Mouse (Mus musculus) lung, postnatal 25 days (tissue): ENCODE results near the gene Ncoa3.
A peak's percentile ranks its signal among the peaks of the same experiment; 100 is the strongest.

Experiments
- DNase-seq: peaks from one replicate; pipeline ENCODE4 v3.0.0; 2022; ENCODE audit warnings: low spot score

Gene Ncoa3

GRCm38 (mm10) chr2:165970767-165971166, 21.7 kb upstream of the Ncoa3 start:
- no peak for DNase-seq

DNA sequence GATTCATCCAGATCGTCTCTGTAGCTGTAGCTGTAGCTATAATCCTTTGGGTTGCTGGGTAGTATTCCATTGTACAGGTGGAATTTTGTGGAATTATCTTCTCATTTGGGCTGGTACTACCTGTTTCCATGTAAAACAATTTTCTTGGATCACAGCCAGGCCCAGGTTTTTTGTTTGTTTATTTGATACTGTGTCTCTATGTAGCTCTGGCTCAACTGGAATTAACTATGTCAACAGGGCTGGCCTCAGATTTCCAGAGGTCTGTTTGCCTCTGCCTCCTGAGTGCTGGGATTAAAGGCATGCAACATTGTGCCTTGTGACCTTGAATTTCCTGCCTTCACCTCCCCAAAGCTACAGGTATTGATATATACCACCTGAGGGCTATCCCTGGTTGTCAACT, 18.1 kb upstream of the Ncoa3 start:
- no peak for DNase-seq

DNA sequence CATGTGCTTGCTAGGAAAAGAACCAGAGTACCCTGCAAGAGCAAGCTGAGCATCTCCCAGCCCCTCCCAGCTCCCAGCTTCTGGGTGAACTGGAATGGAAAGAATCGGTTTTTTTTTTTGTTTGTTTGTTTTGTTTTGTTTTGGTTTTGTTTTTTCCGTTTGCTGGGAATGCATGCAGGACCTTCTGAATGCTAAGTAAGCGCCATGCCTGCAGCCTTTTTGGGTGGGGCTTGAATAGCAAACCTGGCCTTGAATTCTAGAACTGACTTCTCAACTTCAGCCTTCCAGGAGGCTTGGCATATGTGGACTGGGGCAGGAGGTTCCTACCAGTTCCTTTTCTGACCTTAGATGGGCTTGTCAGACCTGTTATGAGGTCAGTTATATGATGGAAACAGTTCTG, 16.2 kb upstream of the Ncoa3 start:
- no peak for DNase-seq

DNA sequence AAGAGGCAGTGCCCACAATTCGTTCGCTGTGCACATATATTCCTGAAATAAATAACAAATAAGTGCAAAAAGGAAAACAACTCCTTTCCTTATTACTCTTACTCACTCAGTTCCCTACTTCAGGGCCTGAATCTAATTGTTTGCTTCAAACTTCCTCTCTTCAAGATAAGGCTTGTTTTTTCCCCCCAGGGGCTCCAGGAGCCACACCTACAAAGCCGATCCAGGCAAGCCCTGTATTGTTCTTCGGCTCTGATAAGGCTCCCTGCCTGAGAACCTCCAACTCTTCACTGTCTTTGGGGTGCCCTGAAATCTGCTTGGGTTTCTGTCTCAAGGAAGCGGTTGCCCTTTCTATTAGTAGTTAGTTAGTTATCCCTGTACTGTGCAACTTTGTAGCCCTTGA, 15.6 kb upstream of the Ncoa3 start:
- DNase-seq: no peak

DNA sequence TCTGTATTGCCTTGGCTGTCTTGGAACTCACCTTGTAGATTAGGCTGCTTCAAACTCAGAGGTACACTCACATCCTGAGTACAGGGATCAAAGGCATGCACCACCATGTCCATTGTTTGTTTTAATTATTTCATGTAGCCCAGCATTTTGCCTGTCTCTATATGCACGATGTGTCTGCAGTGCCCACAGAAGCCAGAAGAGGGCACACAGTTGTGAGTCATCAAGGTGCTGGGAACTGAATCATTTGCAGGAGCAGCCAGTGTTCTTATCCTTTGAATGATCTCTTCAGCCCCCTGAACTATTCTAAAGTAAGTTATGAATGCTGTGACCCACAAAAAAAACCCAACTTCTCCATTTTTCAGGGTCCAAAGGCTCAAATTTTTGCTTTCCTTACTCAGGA, 14.3 kb upstream of the Ncoa3 start:
- DNase-seq: no peak

- DNase-seq: no peak
Measured at GRCm38 (mm10) chr2:165981248-165981977, 11.0 kb upstream of the Ncoa3 start.

DNA sequence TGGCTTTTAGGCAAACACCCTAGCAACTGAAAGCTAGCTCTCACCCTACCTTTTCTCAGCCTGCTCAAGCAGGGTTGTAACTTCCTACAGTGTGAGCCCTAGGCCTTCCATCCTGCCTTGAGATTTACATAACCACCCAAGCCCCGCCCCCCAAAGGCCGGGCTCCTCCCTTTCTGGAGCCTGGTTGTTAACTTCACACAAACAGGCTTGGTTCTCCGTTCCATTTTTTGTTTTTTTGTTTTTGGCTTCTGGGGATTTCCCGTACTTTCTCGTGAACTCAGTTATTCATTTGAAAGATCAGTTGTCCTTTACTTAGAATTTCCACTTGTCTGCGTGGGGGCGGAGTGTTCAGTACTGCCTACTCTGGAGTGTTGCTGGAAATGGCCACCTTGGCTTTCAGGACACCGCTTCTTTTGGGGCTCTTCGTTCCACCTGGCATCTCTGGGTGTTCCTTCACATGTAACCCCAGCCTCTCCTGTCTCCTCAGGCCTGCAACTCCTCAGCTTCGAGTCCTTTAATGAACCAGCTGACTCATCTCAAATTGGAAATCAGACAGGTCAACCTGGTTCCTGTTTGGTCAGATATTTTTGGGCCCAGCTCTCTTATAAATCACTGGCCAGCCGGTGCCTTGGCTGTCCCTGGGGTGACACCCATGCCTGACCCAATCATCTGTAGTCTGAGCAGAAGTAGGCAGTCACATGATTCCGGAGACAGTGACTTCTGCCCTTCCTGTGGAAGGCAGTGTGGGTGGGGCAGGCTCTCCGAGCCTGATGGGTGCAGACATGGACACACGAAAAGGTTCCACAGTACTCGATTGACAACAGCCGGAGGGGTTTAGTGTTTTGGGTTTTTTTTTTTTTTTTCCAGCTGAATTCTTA, 9.7 kb upstream of the Ncoa3 start:
- DNase-seq: peak; percentile 92

DNA sequence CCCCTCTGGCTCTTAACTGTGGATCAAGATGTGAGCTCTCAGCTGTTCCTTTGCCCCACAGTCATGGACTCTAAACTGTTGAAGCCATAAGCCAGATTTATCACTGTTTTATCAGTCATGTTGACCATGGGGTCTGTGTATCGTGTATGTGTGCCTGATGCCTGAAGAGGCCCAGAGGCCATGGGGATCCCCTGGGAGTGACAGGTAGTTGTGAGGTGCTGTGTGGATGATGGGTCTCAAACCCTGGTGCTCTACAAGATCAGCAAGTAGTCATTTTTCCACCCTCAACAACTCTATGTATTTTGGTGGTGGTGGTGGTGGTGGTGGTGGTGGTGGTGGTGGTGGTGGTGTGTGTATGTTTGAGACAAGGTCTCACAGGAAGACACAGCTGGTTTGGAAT, 8.1 kb upstream of the Ncoa3 start:
- DNase-seq: no peak

- DNase-seq: no peak
Measured at GRCm38 (mm10) chr2:165984891-165985290, 7.5 kb upstream of the Ncoa3 start.

DNA sequence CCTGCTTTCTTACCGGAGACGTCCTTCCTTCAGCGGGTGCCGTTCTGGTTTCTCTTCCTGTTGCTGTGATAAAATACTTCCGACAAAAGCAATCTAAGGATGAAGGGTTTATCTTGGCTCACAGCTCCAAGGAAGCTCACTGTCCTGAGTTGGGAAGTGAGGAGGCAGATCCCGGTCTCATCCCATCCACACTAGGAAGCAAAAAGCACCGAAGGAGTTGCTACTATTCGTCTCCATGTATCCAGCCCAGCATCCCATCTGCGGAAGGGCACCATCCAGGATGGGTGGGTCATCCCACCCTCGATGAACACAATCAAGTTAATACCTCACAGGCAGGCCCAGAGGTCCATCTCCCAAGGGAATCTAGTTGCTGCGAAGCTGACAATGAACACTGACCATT, 6.9 kb upstream of the Ncoa3 start:
- no peak for DNase-seq

DNA sequence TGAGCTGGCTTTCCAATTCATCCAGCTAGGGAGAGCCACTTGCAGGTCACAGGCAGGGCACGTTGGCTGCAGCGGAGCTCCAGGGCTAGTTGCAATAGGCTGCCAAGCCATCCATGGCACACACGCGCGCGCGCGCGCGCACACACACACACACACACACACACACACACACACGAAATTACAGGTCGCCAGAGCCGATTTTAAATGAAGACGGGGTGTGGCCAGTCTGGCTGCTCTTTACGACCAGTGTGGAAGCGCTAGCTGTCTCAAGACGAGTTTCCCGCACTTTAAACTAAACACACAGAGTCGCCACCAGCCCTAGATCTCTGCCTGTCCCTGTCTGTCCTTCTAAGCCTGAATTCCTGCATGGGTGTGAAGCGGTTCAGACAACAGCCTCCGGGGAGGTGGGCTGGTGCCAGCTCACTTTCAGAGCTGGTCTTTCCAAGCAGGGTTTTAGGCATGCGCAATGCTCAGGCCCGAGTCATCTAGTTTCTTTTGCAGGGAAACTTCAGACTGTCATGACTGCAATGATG, 5.4 kb upstream of the Ncoa3 start:
- DNase-seq: peak; percentile 77

DNA sequence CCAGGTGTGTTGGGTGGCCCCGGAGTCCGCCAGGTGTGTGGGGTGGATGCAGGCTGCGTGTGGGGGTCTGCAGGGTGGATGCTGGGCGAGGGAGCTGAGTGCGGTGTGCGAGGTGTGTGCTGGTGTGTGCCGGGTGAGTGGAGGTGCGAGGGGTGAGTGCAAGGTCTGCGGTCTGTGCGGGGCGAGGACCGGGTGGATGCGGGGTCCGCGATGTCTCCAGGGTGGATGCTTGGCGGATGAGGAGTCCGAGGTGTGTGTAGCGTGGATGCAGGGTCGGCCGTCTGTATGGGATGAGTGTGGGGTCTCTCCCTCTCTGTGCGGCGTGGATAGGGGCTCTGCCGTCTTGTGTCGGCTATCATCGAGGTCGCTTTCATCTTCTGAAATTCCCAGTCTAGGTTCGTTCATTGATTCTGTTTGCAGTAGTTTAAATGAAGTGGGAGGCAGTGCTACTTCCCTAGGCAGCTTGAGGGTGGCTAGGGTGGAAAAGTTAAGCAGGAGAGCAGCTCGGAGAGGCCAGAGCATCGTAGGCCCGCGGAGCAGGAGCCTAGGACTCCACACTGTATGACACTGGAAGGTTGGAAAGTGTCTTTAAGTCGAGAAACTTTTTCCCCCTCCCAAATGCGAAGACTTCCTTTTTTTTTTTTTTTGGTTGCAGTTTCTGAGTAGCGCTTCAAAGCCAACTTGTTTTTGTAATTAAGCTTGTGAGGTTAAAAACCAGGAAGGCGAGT, 901 bp downstream of the Ncoa3 start:
- no peak for DNase-seq

- DNase-seq: no peak
Measured at GRCm38 (mm10) chr2:165994341-165994740, 1.9 kb downstream of the Ncoa3 start.

DNA sequence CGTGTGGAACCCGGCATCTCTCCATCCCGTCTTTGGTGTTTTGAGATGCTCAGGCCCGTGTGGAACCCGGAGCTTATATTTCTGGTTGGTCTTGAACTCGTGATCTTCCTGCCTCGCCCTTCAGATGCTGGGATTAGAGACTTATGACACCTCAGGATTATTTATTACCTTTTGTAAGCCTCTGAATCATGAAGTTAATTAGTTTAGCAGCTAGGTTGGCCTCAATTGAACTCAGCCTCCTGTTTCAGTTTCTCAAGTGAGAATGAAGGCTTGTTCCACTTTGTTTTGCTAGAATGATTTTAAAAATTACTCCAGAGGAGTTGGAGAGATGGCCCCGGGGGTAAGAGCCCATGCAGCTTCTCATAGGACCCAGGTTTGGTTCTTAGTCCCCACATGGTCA, 3.3 kb downstream of the Ncoa3 start:
- DNase-seq: no peak

- no peak for DNase-seq
Measured at GRCm38 (mm10) chr2:165996130-165996529, 3.7 kb downstream of the Ncoa3 start.

DNA sequence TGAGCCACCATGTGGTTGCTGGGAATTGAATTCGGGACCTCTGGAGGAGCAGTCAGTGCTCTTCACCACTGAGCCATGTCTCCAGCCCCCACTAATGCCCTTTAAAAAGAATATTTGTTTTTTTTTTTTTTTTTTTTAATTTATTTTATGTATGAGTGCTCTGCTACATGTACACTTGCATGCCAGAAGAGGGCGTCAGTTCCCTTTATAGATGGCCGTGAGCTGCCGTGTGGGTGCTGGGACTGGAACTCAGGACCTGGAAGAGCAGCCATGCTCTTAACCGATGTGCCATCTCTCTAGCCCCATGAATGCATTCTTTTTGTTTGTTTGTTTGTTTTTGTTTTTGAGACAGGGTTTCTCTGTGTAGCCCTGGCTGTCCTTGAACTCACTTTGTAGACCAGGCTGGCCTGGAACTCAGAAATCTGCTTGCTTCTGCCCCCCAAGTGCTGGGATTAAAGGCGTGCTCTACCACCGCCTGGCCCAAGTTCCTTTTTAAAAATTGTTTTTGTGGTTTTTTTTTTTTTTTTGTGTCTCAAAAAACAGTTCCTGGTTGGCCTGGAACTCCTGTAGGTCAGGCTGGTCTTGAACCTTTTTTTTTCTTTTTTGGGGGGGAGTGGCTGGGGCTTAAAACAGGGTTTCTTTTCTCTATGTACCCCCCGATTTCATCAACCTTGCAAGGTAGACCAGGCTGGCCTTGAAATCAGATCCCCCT, 5.0 kb downstream of the Ncoa3 start:
- DNase-seq: no peak

DNA sequence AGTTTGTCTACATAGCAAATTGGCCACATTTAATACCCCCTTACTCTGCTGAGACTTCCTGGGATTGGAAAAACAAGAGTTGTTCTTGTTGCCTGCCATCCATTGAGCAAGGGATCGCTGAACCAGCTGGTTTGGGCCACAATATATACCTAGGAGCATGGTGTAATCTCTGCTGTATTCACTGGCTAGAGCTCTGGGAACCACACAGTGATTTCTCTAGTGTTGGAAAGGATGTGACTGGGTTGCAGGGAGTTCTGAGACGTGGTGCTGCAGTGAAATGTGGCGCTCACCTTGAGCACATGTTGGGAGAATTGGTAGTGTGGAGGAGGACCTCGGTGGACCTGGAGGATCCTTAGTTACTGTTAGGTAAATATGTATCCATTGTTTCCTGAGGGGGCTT, 6.5 kb downstream of the Ncoa3 start:
- DNase-seq: no peak

DNA sequence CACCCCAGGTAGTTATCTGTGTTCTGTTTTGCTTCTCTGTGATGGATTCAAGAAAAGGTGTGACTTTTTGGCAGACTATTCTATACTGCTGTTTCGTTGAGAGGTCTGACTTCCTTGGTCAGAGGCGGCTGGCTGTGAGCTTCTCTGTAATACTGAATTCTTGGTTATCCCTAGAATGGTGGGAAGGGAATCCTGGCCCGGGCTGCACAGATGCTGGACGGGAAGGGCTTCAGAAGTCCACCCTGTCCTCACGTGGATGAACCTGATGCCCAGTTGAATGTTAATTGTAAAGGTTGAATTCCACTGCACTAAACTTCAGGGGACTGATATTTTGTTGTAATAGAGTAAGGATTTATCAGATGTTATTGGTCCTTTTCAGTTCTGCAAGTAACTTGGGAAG, 7.4 kb downstream of the Ncoa3 start:
- no peak for DNase-seq

DNA sequence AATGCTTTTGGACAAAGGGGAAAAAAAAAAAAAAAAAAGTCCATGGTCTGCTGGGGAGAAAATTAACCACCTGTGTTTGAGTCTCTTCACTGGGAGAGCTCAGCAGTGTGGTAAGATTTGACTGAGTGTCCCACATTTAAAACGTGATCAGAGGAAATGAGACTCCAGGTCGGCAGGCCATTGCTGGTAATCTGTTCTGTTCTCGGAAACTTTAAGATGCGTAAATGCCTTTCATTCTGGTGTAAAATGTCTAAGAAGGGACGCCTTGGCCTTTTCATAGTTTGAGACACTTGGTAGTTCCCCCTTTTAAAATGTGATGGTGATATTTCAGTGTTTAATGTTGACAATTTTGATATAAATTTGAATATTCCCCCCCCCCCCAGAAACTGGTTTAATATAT, 7.8 kb downstream of the Ncoa3 start:
- no peak for DNase-seq

GRCm38 (mm10) chr2:166000769-166001168, 8.3 kb downstream of the Ncoa3 start:
- no peak for DNase-seq

GRCm38 (mm10) chr2:166001362-166001761, 8.9 kb downstream of the Ncoa3 start:
- no peak for DNase-seq

GRCm38 (mm10) chr2:166001768-166002167, 9.3 kb downstream of the Ncoa3 start:
- DNase-seq: no peak
